Mouse (Mus musculus) monocyte, adult 5-6 weeks (primary cell): ENCODE results near the gene Casc3. TPM values are rescaled to one million over a fixed set of nuclear protein-coding genes. Genes with fewer than 3 reads are reported as not detected.

ENCODE experiments used
- ATAC-seq: fragments of 153-309, 156-312 bp; replicated peaks from 2 replicates; pipeline ENCODE4 v1.8.0; 2017; ENCODE audit warnings: mild to moderate bottlenecking; ENCODE audit not compliant: low TSS enrichment, insufficient number of reproducible peaks, severe bottlenecking, poor library complexity, low FRiP score
- total RNA-seq: library from RNA; stranded (forward); fragments of 200-1000, 200-491, 200-594 nt; gene quantifications from 3 replicates; pipeline ENCODE4 v1.2.3, GENCODE M21; 2017

Casc3 gene
- total RNA-seq, 1 experiment from 2014 or later: 47.5 TPM

DNA sequence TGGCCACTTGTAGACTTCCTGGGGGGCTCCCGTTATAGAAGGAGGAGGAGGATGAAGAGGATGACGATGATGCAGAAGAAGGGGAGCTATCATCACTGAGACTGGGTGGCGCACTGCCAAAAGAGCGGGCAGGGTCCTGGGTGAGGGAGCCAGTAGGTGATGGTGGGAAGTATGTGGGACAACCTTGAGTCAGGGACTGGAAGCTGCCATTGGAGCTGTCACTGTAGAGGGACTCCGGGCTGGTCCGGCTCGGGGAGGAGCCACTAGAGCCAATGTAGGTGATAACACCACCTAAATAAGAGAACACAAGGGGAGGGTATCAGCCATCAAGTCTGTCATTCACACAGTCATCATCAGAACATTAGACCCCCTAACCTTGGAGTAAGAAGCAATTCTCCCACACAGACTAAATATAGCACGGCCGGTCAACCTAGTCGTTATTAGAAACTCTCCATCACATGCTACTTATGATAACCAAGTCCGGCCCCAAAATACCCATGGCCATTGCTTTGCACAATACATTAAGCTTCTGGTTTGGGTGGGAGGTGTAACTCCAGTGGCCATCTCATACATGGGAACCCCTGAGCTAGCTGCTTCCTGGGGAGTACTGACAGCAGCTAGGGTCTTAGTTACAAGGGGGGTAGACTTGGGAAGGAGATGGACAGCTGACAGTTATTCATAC is 32.7 kb upstream of the Casc3 start:
- ATAC-seq: no peak

DNA sequence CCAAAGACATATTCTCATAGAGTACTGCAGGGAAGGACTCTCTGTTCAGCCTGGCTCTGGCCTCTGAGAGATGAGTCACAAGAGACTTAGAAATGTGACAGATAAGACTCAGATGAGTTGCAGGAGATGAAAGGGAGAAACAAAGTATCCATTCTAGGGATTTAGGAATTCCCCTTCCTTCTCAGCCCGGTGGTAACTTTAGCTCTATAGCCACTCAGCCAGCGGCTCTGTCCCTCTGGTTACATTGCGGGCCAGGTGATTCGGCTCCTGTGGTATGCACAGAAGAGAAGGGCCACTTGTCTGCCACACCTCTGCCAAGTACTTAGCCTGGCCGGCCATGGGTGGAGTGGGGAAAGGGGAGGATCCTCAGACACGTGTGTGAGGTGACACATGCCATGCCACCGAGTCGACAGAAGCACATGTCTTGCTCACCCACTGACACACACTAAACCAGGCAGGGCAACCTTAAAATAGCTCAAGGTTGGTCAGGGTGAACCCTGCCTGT is 32.0 kb upstream of the Casc3 start:
- no peak for ATAC-seq

- ATAC-seq: peak; percentile 85
Observed at GRCm38 (mm10) chr11:98773635-98774295, 30.9 kb upstream of the Casc3 start.

DNA sequence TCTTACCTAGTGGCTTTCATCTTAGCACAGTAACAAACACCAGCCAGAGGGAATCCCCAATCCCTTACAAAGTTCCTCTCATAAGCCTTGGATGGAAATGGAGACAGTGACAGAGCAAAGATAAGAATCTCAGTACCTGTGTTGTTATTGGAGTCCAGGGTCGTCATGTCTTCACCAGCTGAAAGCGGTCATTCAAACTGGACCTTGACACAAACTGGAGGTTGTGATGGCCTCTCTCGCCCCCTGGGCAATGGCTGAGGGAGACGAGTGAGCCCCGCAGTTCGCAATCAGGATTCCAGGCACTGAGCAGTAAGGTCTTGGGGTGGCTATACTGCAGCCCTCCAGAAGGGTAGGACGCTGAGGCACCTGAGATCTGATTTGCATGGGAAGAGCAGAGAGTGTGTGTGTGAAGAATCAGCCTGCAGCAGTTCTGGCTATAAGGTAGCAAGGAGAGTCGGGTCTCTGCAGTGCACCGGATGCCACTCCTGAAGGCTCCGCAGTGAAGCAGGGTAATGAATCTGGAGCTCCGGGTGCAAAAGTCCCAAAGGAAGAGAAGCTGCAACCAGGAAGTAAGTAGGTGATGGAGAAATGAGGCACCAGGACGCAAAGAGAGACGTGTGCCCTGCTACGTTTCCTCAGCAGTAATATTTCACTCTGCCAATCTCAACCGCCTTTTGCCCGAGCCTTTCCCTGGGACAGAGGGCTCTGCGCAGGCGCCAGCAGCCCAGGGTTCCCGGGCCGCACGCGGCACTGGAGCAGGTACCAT is 29.9 kb upstream of the Casc3 start, which contains the start of gene Nr1d1:
TSS of gene Nr1d1 (minus strand) at position 752 of the 766 bp plus-strand sequence.
- no peak for ATAC-seq

DNA sequence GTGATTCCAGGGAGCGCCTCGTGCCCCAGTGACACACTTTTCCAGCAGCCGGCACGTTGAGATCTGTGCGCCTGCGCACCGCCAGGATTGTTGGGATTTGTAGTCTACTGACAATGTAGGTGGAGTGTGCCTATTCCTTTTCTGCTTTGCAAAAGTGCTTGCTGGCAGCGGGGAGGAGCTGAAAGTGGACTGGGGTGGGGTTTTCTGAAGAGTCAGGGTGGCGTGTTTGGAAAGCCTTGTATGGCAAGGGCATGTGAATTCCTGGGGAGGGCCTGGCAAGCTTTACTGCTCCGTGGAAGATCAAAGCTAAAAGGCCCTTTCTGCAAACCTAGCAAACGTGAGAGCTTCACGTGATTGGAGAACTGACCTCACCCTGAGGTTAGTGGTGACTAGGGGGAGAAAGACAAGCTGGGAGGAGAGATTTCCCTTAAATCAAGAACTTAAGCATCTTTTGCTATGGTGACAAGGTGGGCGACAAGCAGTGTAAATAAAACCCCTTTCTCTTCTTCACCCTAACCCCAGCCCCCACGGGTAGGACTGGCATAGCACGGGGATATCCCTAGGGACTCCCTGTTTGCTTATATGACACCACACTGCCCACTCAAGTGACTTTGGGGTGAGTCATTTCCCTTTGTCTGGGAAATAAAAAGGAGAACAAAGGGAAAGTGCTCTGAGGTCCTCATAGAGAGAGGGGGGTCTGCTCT is 29.2 kb upstream of the Casc3 start:
- ATAC-seq: peak; percentile 51

GRCm38 (mm10) chr11:98776052-98776764 is 28.5 kb upstream of the Casc3 start:
- no peak for ATAC-seq

- ATAC-seq: no peak
Observed at GRCm38 (mm10) chr11:98776843-98777590, 27.7 kb upstream of the Casc3 start.

DNA sequence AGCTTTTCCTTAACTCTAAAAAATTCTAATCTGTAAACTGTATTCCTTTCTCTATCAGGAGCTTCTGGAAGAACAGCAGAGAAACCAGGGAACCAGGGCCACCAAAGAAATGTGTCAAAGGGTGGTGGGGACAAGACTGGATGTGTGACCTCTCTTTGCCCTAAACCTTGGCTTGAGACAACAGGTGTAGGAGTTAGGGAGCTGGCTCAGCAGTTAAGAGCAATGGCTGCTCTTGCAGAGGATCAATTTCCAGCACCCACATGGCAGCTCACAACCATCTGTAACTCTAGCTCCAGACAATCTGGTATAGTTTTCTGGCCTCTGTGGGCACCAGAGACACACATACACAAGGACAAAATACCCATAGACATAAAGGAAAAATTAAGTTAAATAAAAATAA is 26.8 kb upstream of the Casc3 start:
- ATAC-seq: no peak

DNA sequence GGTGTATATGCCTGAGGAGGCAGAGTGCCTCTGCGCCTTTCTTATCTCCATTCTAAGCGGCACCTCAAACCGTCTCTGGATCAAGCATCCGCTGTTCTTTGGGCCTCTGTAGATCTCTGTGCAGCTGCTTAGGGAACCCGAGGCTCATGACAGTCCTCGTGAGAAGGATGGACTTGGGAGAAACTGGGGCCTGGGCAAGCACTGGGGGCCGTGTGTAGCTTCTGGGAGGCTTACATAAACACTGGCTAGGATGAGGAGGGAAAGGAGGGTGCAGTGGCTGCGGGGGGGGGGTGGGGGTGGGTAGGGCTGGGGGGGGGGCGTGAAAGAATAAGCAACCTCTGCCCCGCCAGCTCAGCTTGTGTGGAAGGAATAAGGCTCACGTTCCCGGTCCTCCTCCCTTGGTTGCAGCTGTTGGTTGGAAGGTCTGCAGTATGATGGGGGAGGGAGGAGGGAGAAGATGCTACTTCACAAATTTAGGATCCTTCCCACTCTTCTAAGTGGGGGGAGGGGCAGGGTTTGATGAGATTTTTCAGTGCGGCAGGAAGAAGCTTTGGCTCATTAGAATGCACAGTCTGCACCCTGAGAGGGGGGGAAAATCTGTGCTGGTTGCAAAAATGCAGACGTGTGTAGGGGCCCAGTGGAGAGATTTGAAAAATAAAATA is 22.7 kb upstream of the Casc3 start:
- ATAC-seq: no peak

- ATAC-seq: no peak
Observed at GRCm38 (mm10) chr11:98782651-98783235, 22.0 kb upstream of the Casc3 start.

DNA sequence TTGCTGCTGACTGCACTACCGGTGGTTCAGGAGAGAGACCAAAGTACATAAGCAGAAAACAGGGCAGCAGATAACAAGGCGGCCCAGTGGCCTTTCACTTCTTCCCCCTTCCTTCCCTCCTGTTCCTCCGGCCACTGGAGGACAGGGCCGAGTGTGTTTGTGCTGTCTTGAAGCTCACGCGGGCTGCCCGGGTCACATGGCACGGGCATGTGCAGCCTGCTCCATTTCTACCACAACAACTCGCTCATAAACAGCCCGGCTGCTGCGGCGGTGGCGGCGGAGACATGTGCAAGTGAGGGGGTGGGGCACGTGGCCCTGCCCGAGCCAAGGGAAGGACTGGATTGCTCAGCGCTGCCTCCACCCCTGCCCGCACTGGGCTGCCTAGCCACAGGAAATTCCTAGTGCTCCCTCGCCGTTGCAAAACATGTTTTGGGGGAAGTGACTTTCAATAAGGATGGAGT is 21.4 kb upstream of the Casc3 start:
- peak; percentile 63 for ATAC-seq

GRCm38 (mm10) chr11:98784139-98784538 is 20.6 kb upstream of the Casc3 start:
- ATAC-seq: no peak

GRCm38 (mm10) chr11:98785214-98785613 is 19.5 kb upstream of the Casc3 start:
- no peak for ATAC-seq

GRCm38 (mm10) chr11:98785772-98786281 is 18.9 kb upstream of the Casc3 start:
- ATAC-seq: no peak

- peak; percentile 42 for ATAC-seq
Observed at GRCm38 (mm10) chr11:98786359-98787214, 18.1 kb upstream of the Casc3 start.

- no peak for ATAC-seq
Observed at GRCm38 (mm10) chr11:98787229-98787628, 17.5 kb upstream of the Casc3 start.
